Mouse (Mus musculus): ENCODE data around the gene Cdon.

Cdon gene

GRCm38 (mm10) chr9:35493033-35493732, 72.3 kb downstream of the Cdon start:
- no peak for DNase-seq (ENCODE audit: low read depth, low spot score)

GRCm38 (mm10) chr9:35493733-35494092, 72.8 kb downstream of the Cdon start:
- no peak for DNase-seq (ENCODE audit: low read depth, low spot score)

- no peak for DNase-seq (ENCODE audit: low read depth, low spot score)
Observed at GRCm38 (mm10) chr9:35494937-35495336, 74.0 kb downstream of the Cdon start.

GRCm38 (mm10) chr9:35495471-35495870, 74.5 kb downstream of the Cdon start:
- no peak for DNase-seq (ENCODE audit: low read depth, low spot score)

- no peak for DNase-seq (ENCODE audit: low read depth, low spot score)
Observed at GRCm38 (mm10) chr9:35499946-35500345, 79.0 kb downstream of the Cdon start.

- DNase-seq (ENCODE audit: low read depth, low spot score), result no peak
Observed at GRCm38 (mm10) chr9:35502361-35503000, 81.6 kb downstream of the Cdon start.

GRCm38 (mm10) chr9:35508234-35508633, 87.3 kb downstream of the Cdon start:
- no peak for DNase-seq (ENCODE audit: low read depth, low spot score)

GRCm38 (mm10) chr9:35513900-35514299, 93.0 kb downstream of the Cdon start:
- DNase-seq (ENCODE audit: low read depth, low spot score), result no peak

GRCm38 (mm10) chr9:35516182-35516581, 95.3 kb downstream of the Cdon start:
- DNase-seq (ENCODE audit: low read depth, low spot score), result no peak

- no peak for DNase-seq (ENCODE audit: low read depth, low spot score)
Observed at GRCm38 (mm10) chr9:35516711-35517110, 95.8 kb downstream of the Cdon start.

GRCm38 (mm10) chr9:35518169-35518568, 97.2 kb downstream of the Cdon start, which contains the start of gene Gm1113:
Gm1113 (minus strand) TSS chr9:35518269.
- DNase-seq (ENCODE audit: low read depth, low spot score), result no peak

GRCm38 (mm10) chr9:35520631-35521348, 99.9 kb downstream of the Cdon start:
- DNase-seq (ENCODE audit: low read depth, low spot score), result no peak

- no peak for DNase-seq (ENCODE audit: low read depth, low spot score)
Observed at GRCm38 (mm10) chr9:35522241-35522640, 101.3 kb downstream of the Cdon start.

- DNase-seq (ENCODE audit: low read depth, low spot score), result no peak
Observed at GRCm38 (mm10) chr9:35522821-35523515, 102.0 kb downstream of the Cdon start.

- DNase-seq (ENCODE audit: low read depth, low spot score), result no peak
Observed at GRCm38 (mm10) chr9:35523541-35523940, 102.6 kb downstream of the Cdon start.

GRCm38 (mm10) chr9:35523941-35524411, 103.0 kb downstream of the Cdon start:
- DNase-seq (ENCODE audit: low read depth, low spot score), result no peak

GRCm38 (mm10) chr9:35529141-35529540, 108.2 kb downstream of the Cdon start:
- DNase-seq (ENCODE audit: low read depth, low spot score), result no peak

GRCm38 (mm10) chr9:35529796-35530195, 108.9 kb downstream of the Cdon start:
- no peak for DNase-seq (ENCODE audit: low read depth, low spot score)

GRCm38 (mm10) chr9:35533266-35533665, 112.3 kb downstream of the Cdon start:
- no peak for DNase-seq (ENCODE audit: low read depth, low spot score)

GRCm38 (mm10) chr9:35535110-35535509, 114.2 kb downstream of the Cdon start:
- DNase-seq (ENCODE audit: low read depth, low spot score), result no peak

- no peak for DNase-seq (ENCODE audit: low read depth, low spot score)
Observed at GRCm38 (mm10) chr9:35535876-35536275, 114.9 kb downstream of the Cdon start.
